Mouse (Mus musculus): ENCODE measurements around the gene Gm21693.
"Not testable (repeated sequence)": the region's sequence is repeated elsewhere in the genome, so short reads cannot be mapped to it uniquely, and the experiment has no call there.

Gm21693 gene

DNA sequence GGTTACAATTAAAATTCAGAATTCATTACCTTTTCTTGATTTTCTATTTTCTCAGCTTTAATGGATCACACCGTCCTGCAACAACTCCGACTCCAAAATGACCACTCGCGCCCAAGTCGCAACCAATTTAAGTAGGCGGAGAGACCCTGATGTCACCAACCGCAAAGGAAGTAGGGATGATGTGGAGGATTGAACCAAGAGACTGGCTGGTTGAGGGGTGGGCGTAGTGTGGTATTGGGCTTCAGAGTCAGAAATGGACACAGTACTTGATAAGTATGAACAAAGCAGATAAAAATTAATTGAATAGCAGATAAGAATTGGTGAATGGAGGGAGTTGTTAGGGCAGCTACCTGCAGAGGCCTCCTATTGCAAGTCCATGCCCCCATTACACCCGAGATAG is at the start of gene Gm21693:
TSS of gene Gm21693 (minus strand) at position 101 of the 400 bp plus-strand sequence.
- DNase-seq (ENCODE audit: low spot score): not testable (repeated sequence)

DNA sequence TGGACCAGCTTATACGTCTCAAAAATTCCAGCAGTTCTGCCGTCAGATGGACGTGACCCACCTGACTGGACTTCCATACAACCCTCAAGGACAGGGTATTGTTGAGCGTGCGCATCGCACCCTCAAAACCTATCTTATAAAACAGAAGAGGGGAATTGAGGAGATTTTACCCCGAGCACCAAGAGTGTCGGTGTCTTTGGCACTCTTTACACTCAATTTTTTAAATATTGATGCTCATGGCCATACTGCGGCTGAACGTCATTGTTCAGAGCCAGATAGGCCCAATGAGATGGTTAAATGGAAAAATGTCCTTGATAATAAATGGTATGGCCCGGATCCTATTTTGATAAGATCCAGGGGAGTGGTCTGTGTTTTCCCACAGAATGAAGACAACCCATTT is 4.5 kb downstream of the Gm21693 start:
- not testable (repeated sequence) for DNase-seq (ENCODE audit: low spot score)

DNA sequence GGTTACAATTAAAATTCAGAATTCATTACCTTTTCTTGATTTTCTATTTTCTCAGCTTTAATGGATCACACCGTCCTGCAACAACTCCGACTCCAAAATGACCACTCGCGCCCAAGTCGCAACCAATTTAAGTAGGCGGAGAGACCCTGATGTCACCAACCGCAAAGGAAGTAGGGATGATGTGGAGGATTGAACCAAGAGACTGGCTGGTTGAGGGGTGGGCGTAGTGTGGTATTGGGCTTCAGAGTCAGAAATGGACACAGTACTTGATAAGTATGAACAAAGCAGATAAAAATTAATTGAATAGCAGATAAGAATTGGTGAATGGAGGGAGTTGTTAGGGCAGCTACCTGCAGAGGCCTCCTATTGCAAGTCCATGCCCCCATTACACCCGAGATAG is 38.8 kb downstream of the Gm21693 start, which contains the start of gene Gm21677:
TSS of gene Gm21677 (minus strand) at position 101 of the 400 bp plus-strand sequence.
- DNase-seq (ENCODE audit: low spot score): not testable (repeated sequence)

Data from embryo, embryonic 10 days (tissue).